Mouse (Mus musculus) embryonic fibroblast, embryonic 13.5 days (primary cell): ENCODE data around the gene Cadm2.

Source experiments
- CTCF ChIP-seq: IDR thresholded peaks from 2 replicates; pipeline ENCODE4 v1.5.1; 2011; ENCODE audit warnings: mild to moderate bottlenecking, control low read depth, low read length, moderate library complexity, borderline replicate concordance; ENCODE audit not compliant: insufficient read depth
- POLR2A ChIP-seq: IDR thresholded peaks from 2 replicates; pipeline ENCODE4 v1.6.1; 2011; ENCODE audit warnings: low read depth, mild to moderate bottlenecking, control low read depth, low read length, moderate library complexity

GRCm38 (mm10) chr16:66871201-66871600, 749.5 kb downstream of the Cadm2 start:
- TF ChIP-seq POLR2A (no peak), CTCF (no peak)
